Mouse (Mus musculus) liver (tissue): ENCODE measurements around the gene Spag6.

Experiments
- DNase-seq: peaks from one replicate; pipeline ENCODE4 v3.0.0-alpha.2; 2020; ENCODE audit warnings: mixed read lengths

Spag6 gene

DNA sequence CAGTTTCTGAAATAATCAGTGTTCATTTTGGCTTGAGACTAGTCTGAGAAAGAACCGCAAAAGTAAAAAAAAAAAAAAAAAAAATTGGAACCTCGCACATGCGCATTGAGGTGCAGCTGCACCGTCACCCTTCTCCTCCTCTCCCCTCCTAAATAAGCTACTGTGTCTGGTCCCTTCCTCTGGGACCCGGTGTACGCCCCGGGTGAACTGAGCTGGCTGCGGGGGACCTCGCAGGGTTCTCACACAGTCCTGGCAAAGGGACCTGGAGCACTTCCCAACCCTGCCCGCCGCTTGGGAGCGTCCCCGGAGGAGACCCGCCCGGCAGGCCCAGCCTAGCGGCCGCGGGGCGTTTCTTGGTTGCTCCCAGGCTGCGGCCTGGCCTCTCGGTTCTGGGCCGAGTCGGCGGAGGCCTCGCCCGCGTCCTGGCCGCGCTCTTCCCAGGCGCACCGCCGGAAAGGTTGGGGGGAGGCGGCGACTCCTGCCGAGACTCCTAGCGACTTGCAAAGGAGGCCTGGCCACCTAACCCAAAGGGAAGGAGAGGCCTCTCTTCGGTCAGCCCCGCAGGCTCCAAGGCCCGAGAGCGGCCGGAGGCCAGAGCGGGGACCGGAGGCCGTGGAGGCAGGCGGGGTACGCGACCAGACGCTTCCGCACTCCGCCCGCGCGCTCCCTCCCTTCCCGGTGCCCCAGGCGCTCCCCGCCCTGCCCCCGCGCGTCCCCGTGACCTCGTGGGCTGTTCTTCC, at the start of gene Spag6:
Gene Spag6, plus strand, starts transcription at position 162 of the 740 bp plus-strand sequence.
- DNase-seq: peak; percentile 38

GRCm38 (mm10) chr2:18648563-18648962, 45.3 kb upstream of the Spag6 start:
- no peak for DNase-seq

- DNase-seq: no peak
Measured at GRCm38 (mm10) chr2:18654821-18655220, 39.0 kb upstream of the Spag6 start.

- DNase-seq: no peak
Measured at GRCm38 (mm10) chr2:18664003-18664402, 29.8 kb upstream of the Spag6 start.

- no peak for DNase-seq
Measured at GRCm38 (mm10) chr2:18671041-18671440, 22.8 kb upstream of the Spag6 start.

- DNase-seq: peak; percentile 88
Measured at GRCm38 (mm10) chr2:18672133-18672765, 21.6 kb upstream of the Spag6 start, which contains the start of gene Commd3. Gene Commd3 (plus strand): TSS chr2:18672384.

DNA sequence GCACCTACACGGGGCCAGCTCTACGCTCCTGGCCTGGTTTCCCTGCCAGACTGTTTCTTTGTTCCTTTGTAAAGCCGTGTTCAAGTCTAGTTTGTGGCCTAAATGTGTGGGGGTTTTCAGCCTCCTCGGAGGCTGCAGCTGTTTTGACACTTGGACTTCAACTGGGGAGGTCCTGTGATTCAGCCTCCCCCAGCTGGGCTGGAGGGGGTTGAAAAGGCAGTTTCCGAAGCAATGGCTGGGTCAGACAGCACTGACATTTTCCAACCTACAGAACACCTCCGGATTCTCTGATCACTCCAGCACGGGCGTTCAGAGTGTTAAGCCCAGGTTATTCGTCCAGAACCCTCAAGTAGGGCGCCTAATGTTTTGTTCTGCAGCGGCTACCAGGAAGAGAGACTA, 21.1 kb upstream of the Spag6 start:
- peak; percentile 31 for DNase-seq

DNA sequence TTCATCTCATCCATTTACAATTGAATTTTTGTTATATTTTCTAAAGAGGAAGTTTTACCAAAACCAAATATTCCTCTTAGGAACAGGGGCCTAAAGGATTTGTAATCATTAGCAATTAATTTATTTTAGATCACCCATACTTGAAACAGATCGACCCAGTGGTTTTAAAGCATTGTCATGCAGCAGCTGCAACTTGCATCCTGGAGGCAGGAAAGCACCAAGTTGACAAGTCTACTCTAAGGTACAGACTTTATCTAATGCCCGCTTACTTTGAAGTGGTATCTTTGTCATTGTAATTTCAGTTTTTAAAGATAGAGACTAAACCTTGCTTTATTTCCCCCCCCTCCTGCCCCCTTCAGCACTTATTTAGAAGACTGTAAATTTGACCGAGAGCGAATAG, 20.1 kb upstream of the Spag6 start:
- DNase-seq: no peak

- no peak for DNase-seq
Measured at GRCm38 (mm10) chr2:18674193-18674902, 19.5 kb upstream of the Spag6 start.

- no peak for DNase-seq
Measured at GRCm38 (mm10) chr2:18675681-18676456, 18.0 kb upstream of the Spag6 start.

DNA sequence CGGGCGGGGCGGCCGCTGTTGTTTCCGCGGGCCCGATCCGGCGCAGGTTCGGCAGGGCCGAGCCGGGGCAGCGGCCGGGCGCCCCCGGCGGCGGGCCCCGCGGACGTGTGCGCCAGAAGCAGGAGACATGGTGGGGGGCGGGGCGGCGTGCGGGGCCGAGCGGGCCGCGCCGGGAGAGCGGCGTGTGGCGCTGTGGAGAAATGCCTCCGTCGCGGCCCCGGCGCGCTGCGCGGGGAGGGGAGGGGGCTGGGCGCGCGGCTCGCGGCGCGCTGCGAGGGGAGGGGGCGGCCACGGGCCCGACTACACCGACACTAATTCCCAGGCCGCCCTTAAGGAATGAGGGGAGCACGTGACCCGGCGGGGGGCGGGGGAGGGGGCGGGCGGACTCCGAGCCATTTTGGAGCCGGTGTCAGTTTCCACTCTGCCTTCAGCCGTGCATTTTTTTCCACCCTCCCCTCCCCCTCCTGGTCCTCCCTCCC, 17.3 kb upstream of the Spag6 start:
- DNase-seq: peak; percentile 88

DNA sequence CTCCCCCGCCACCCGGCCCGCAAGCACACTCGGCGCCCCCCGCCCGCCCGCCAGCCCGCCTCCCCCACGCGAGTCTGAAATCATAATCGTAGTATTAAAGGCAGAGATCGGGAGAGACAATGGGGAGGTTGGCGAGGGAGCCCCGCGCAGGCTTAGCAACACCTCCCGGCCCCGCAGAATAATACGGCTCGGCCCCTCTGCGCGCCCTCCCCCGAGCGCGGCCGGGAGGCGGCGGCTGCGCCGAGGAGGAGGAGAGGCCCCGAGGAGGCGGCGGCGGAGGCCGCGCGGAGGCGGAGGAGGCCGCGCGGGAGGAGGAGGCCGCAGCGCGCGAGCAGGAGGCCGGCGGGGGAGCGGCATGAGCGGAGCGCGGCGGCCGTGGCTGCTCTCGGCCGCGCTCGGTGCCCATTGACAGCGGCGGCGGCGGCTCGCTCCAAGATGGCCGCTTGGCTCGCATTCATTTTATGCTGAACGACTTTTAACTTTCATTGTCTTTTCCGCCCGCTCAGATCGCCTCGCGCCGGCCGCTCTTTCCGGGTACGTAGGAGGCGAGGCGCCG, 16.8 kb upstream of the Spag6 start, which contains the start of gene Bmi1:
Gene Bmi1, plus strand, starts transcription at position 83 of the 556 bp plus-strand sequence.
- peak; percentile 66 for DNase-seq

DNA sequence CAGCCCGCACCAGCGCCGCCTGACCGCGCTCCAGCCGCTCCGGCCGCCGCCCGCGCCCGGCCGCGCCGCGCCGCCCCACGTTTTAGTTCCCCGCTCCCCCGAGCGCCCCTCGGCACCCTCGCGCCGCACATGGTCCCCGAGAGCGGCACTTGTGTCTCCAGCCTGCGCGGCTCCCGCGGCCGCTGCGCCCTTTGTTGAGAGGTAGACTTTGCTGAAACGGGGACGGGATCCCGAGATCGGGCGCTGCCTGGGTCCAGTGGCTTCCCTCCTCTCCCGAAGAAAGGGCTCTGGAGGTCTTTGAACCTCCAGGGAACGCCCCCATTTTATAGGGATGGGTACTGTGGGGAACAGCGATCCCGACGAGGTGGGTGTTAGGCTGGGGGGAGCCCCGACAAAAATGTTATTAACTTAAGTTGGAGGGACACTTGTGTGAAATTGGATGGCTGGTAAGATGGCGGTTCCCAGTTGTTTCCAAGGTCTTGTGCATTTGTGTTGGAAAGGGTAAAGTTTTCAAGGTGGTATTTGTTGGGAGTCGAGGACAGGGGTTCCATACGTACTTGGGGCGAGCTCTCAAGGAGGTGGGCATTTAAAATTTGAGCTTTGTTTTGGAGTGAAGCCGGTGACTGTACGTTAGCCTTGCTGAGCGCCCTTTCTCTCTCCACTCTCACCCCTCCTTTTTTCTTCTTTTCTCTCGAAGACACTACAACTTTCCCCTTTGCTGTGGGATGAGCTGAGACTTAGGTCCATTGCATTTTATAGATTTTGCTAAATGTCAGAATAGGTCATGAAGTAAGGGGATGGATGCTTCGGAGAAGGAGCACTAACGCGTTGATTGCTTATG, 16.0 kb upstream of the Spag6 start:
- peak; percentile 50 for DNase-seq

DNA sequence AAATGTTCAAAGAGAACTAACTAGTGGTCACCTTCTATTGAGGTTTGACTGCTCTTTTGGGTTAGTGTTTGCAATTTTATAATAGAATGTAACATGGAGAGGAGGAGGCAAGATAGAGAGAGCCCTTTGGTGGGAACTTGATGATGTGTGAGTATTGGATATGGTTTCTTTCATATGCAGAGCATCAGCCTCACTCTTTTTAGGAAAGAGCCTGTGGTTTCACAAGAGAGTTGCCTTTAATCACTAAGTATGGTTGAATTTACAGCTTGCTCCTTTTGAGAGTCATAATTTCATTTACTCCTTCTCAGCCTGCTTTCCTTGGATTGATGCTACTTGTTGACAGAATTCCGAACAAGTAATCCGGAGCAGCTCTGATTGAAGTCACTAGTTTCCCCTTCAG, 14.1 kb upstream of the Spag6 start:
- no peak for DNase-seq

- DNase-seq: no peak
Measured at GRCm38 (mm10) chr2:18680501-18680900, 13.3 kb upstream of the Spag6 start.

DNA sequence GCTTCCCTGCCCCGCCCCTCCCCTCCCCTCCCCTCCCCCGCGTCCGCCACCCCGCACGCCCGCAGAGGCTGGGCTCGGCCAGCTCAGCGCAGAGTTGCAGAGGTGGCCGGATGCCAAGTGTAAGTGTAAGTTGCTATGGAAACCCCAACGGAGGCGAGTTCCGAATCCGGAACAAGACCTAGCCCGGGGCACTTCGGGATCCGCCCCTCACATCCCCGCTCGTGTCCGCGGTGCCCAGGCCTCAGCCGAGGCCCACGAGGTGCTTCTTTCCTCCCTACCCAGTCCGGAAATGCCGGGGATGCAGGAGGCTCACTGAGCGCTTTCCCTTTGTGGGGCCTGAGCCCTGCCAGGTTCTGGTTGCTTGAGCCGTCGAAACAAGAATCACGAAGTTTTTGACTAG, 12.9 kb upstream of the Spag6 start:
- DNase-seq: peak; percentile 39

- no peak for DNase-seq
Measured at GRCm38 (mm10) chr2:18684062-18684461, 9.8 kb upstream of the Spag6 start.

DNA sequence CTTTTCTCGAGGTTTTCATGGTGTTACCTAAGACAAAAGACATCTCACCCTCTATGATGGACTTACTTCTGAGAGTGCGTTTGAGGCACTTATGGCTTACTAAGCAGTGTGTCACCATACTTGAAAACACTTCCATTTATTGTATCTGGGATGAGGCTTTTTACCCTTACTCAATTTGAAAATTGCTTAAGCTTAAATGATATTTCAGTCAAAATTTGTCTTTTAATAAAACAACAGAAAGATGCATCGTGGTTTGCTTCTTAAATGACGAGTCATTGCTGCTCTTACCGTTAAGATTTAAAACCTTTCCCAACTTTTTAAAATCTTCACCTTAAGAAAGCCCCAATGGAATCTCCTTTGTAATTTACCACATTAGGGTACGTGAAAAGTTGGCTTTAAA, 7.4 kb upstream of the Spag6 start:
- DNase-seq: no peak

- no peak for DNase-seq
Measured at GRCm38 (mm10) chr2:18686826-18687519, 6.9 kb upstream of the Spag6 start.

GRCm38 (mm10) chr2:18687671-18688170, 6.1 kb upstream of the Spag6 start:
- DNase-seq: no peak

GRCm38 (mm10) chr2:18688286-18688685, 5.5 kb upstream of the Spag6 start:
- no peak for DNase-seq
